In the genomic region with DNA sequence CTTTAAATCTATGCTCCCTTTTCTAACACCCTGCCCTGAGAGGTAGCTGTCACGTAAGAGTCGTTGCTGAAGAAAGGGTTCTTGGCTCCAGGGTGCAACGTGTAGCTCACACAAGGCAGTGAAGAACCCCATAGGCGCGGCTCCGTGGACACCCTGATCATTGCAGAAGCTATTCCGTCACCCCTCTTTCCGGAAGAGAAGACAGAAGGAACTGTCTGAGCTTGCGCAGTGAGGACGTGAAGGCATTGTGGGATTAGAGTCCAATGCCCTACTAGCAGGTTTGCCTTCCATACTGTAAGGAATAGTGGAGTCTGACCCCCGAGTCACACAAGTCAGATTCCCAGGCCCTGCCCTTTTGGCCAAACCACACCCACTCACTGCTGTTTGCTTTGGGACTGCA, we compare ENCODE assay signal across 33 mouse cellular contexts. TPM values are rescaled to one million over a fixed set of nuclear protein-coding genes. Genes with fewer than 3 reads are reported as not detected.
DNase-seq lines count a peak whose midpoint lies in the region; ATAC-seq and TF ChIP-seq lines count a peak whose summit lies in the region.
"Had no signal": no experiment of that assay in that cellular context is flagged by ENCODE, and none has a peak within 500 bp of the region (broad histone marks: within the 10 kb centered on the region; RNA-seq: fewer than 3 reads in every experiment).

No protein-coding gene starts in this region.

- peaks cover 10% of the 10 kb centered on the region for H3K4me1 ChIP-seq in heart, adult 2 months (ENCODE audit: control insufficient read depth, insufficient read depth, low read length)
- peaks cover 38 to 51% of the 10 kb centered on the region in 2 experiments for H3K4me1 ChIP-seq in heart, embryonic 14.5 days (ENCODE audit: control insufficient read depth in 2 of 2, insufficient read depth in 2 of 2, low read length in 2 of 2)
- H3K4me1 ChIP-seq: embryonic facial prominence, embryonic 10.5 days; forebrain, embryonic 12.5 days; hindbrain, embryonic 13.5 days; limb, embryonic 10.5 days; megakaryocyte, embryonic 14.5 days had no signal

- peaks cover 7% of the 10 kb centered on the region for H3K36me3 ChIP-seq in heart, adult 2 months (ENCODE audit: control insufficient read depth, insufficient read depth, low read length)
- peaks cover 48% of the 10 kb centered on the region for H3K36me3 ChIP-seq in heart, embryonic 14.5 days (ENCODE audit: control insufficient read depth, insufficient read depth, low read length)
- H3K36me3 ChIP-seq: embryonic facial prominence, embryonic 10.5 days; embryonic facial prominence, embryonic 15.5 days; forebrain, embryonic 12.5 days; hindbrain, embryonic 13.5 days; limb, embryonic 10.5 days; limb, embryonic 15.5 days; liver, embryonic 13.5 days; neural tube, embryonic 15.5 days; stomach, embryonic 15.5 days had no signal

- no peak overlapping the region for H3K4me2 ChIP-seq in heart, embryonic 14.5 days (ENCODE audit: low read length)
- H3K4me2 ChIP-seq: embryonic facial prominence, embryonic 15.5 days; forebrain, embryonic 12.5 days; hindbrain, embryonic 13.5 days; limb, embryonic 15.5 days; liver, embryonic 13.5 days; neural tube, embryonic 15.5 days; stomach, embryonic 15.5 days had no signal

- no peak for ATAC-seq in heart, embryonic 14.5 days (ENCODE audit: insufficient number of reproducible peaks, insufficient read depth, low FRiP score, low read depth)
- ATAC-seq in activated CD4-positive, CD25-positive, alpha-beta regulatory T cell, adult 4 months: no peak
- ATAC-seq: forebrain, postnatal 0 days; intestine, postnatal 0 days; lung, postnatal 0 days had no signal

- no peak for DNase-seq in heart, adult 2 months
- no peak for DNase-seq in heart, adult 9 months (ENCODE audit: low spot score in 2 of 2)
- DNase-seq in heart, adult 18-20 months: no peak
- peak; percentile 48 for DNase-seq in ES-CJ7 (ENCODE audit: low read depth, low spot score)
- DNase-seq in ZHBTc4 (ENCODE audit: low read depth, low spot score): peak; percentile 47
- DNase-seq: adrenal gland, postnatal 10 days; cerebellum, adult 8-10 months; cerebellum, postnatal 25 days; forebrain, postnatal 0 days; gastrocnemius, postnatal 10 days; kidney, postnatal 14 days; layer of hippocampus, adult 9-11 months; liver, embryonic 13.5 days; lung, adult 18-20 months; lung, postnatal 4 days; midbrain, embryonic 14.5 days; retina, postnatal 1 day; right cerebral cortex, postnatal 14 days had no signal

- no peak for TF ChIP-seq EP300 in heart, adult 2 months (IDR thresholded peaks at IDR 0.05; ENCODE audit: insufficient read depth, low read depth, low read length)

- H3K4me3 ChIP-seq in heart, adult 2 months: no peak overlapping the region
- H3K4me3 ChIP-seq in heart, embryonic 14.5 days (ENCODE audit: control insufficient read depth in 1 of 2, insufficient read depth in 1 of 2, low read depth in 1 of 2, low read length in 2 of 2): no peak overlapping the region
- H3K4me3 ChIP-seq: embryonic facial prominence, embryonic 10.5 days; embryonic facial prominence, embryonic 15.5 days; forebrain, embryonic 12.5 days; hindbrain, embryonic 13.5 days; limb, embryonic 10.5 days; limb, embryonic 15.5 days; liver, embryonic 13.5 days; megakaryocyte, embryonic 14.5 days; neural tube, embryonic 15.5 days; stomach, embryonic 15.5 days had no signal

- TF ChIP-seq CTCF in heart, adult 2 months (IDR thresholded peaks at IDR 0.05): no peak

- 63% methylated on average over 11 of the region's 11 CpGs for WGBS in heart, adult 2 months
- 77% methylated on average over 11 of the region's 11 CpGs for WGBS in heart, embryonic 14.5 days

- H3K79me2 ChIP-seq in heart, adult 2 months (replicated peaks; ENCODE audit: control insufficient read depth, insufficient read depth, low read length): no peaks in the 10 kb centered on the region

- no peak overlapping the region for H3K9ac ChIP-seq in heart, adult 2 months (ENCODE audit: low read depth, low read length)
- H3K9ac ChIP-seq in heart, embryonic 14.5 days (ENCODE audit: low read length): peak overlapping the region; percentile 19; the same call in 1 of the 2 replicates
- H3K9ac ChIP-seq: embryonic facial prominence, embryonic 15.5 days; forebrain, embryonic 12.5 days; forebrain, postnatal 0 days; hindbrain, embryonic 13.5 days; limb, embryonic 15.5 days; liver, embryonic 13.5 days; neural tube, embryonic 15.5 days; stomach, embryonic 15.5 days had no signal

- no peaks in the 10 kb centered on the region for H3K27me3 ChIP-seq in heart, adult 2 months (ENCODE audit: control insufficient read depth, insufficient read depth, low read length)
- no peaks in the 10 kb centered on the region for H3K27me3 ChIP-seq in heart, embryonic 14.5 days (ENCODE audit: control insufficient read depth, insufficient read depth, low read length)

- intact Hi-C loops in heart, adult 2 months (cut with DNase I): loop anchor here (2.0 kb wide), 1 partner anchor 16 kb away; no protein-coding TSS in a partner anchor

- H3K9me3 ChIP-seq in heart, embryonic 14.5 days (ENCODE audit: control insufficient read depth, low read length): no peaks in the 10 kb centered on the region
- H3K9me3 ChIP-seq: embryonic facial prominence, embryonic 10.5 days; embryonic facial prominence, embryonic 15.5 days; forebrain, embryonic 12.5 days; hindbrain, embryonic 13.5 days; limb, embryonic 10.5 days; limb, embryonic 15.5 days; liver, embryonic 13.5 days; neural tube, embryonic 15.5 days; stomach, embryonic 15.5 days had no signal

- no peak for TF ChIP-seq POLR2A in heart, adult 2 months (IDR thresholded peaks at IDR 0.05; ENCODE audit: insufficient read depth, low read depth, low read length)

- peak overlapping the region; percentile 20; the same call in 1 of the 2 replicates for H3K27ac ChIP-seq in heart, adult 2 months
- H3K27ac ChIP-seq in heart, embryonic 14.5 days (replicated peaks in 1 of 2; ENCODE audit: control insufficient read depth in 1 of 2, insufficient read depth in 1 of 2, low read depth in 2 of 2, low read length in 2 of 2): peak overlapping the region in 1 of 2 experiments; percentile 17; a peak in 1 of 4 replicates
- H3K27ac ChIP-seq: embryonic facial prominence, embryonic 10.5 days; embryonic facial prominence, embryonic 15.5 days; forebrain, embryonic 12.5 days; hindbrain, embryonic 13.5 days; limb, embryonic 10.5 days; limb, embryonic 15.5 days; liver, embryonic 13.5 days; neural tube, embryonic 15.5 days; stomach, embryonic 15.5 days had no signal

RNA-seq across cellular contexts. Expression of gene Jph2, which starts 51.3 kb away (rescaled TPM):
- 100 to 1,000 TPM; 389 to 391 TPM for total RNA-seq in heart, adult 2 months (2021)
- 193 and 253 TPM in 2 replicates for polyA plus RNA-seq in heart, adult 2 months (2012; rRNA removed)
- 25.5 and 29.4 TPM in 2 replicates for polyA plus RNA-seq in heart, embryonic 14.5 days (2014; fragmentation: Nextera tagmentation; extraction: Ambion mirVana)
- total RNA-seq in heart, adult 18-20 months (2021): 100 to 1,000 TPM; 393 to 402 TPM
- polyA plus RNA-seq in activated CD4-positive, CD25-positive, alpha-beta regulatory T cell, adult 4 months (2017; shearing (Covaris generic)): not detected
- total RNA-seq: granulocyte monocyte progenitor cell, adult 5-6 weeks; monocyte, adult 5-6 weeks had no signal

Comparison
In these comparisons a context has a peak if more than half of its experiments do, and no peak if none do; other contexts are left out.
1. DNase-seq: peak in ES-CJ7 (single experiment) and ZHBTc4 (single experiment); none in heart, adult 2 months (0 of 2), heart, adult 9 months (0 of 2) and heart, adult 18-20 months (0 of 2).
2. RNA of gene Jph2, which starts 51.3 kb away (polyA plus RNA-seq): 193 to 253 TPM in heart, adult 2 months and 25.5 to 29.4 TPM in heart, embryonic 14.5 days; not detected in activated CD4-positive, CD25-positive, alpha-beta regulatory T cell, adult 4 months; every median in the first group is over 10 times any median in the second.